Mouse (Mus musculus): ENCODE data around the gene Mamstr. TPM values are rescaled to one million over a fixed set of nuclear protein-coding genes. Genes with fewer than 3 reads are reported as not detected.
A peak's percentile ranks its signal among the peaks of the same experiment; 100 is the strongest.

Gene Mamstr
- polyA plus RNA-seq, 1 experiment from 2014 or later: 3.8 TPM

GRCm38 (mm10) chr7:45666161-45666560 is 26.4 kb downstream of the Mamstr start, which contains the start of gene Fut2:
Fut2 (minus strand) TSS chr7:45666394.
- H3K27me3 ChIP-seq (replicated peaks): no peaks in the 10 kb centered on the region
- no peaks in the 10 kb centered on the region for H3K4me1 ChIP-seq
- 90% methylated on average over 7 of the region's 7 CpGs for WGBS
- no peaks in the 10 kb centered on the region for H3K9me3 ChIP-seq
- no peaks in the 10 kb centered on the region for H3K36me3 ChIP-seq (replicated peaks)
- H3K4me3 ChIP-seq: no peak within 1 kb of the TSS
- no peak for ATAC-seq (replicated peaks)
- no peak within 1 kb of the TSS for H3K4me2 ChIP-seq
- H3K27ac ChIP-seq: no peak within 1 kb of the TSS
- no peak within 1 kb of the TSS for H3K9ac ChIP-seq

GRCm38 (mm10) chr7:45667761-45668160 is 28.0 kb downstream of the Mamstr start:
- H3K4me3 ChIP-seq: no peak overlapping the region
- WGBS: 67% methylated on average over 14 of the region's 14 CpGs
- ATAC-seq (replicated peaks): no peak

GRCm38 (mm10) chr7:45668921-45669320 is 29.1 kb downstream of the Mamstr start:
- Histone ChIP-seq H3K4me3 (no peak overlapping the region), H3K4me2 (no peak overlapping the region), H3K27me3 (replicated peaks) (no peaks in the 10 kb centered on the region), H3K9me3 (no peaks in the 10 kb centered on the region), H3K4me1 (no peaks in the 10 kb centered on the region), H3K27ac (no peak overlapping the region), H3K36me3 (replicated peaks) (no peaks in the 10 kb centered on the region), H3K9ac (no peak overlapping the region)
- 97% methylated on average over 9 of the region's 9 CpGs for WGBS
- no peak for ATAC-seq (replicated peaks)

More at GRCm38 (mm10) chr7:45667761-45668160, 28.0 kb downstream of the Mamstr start:
- Histone ChIP-seq H3K4me1 (no peaks in the 10 kb centered on the region), H3K9ac (no peak overlapping the region), H3K9me3 (no peaks in the 10 kb centered on the region), H3K27ac (no peak overlapping the region), H3K36me3 (replicated peaks) (no peaks in the 10 kb centered on the region), H3K4me2 (no peak overlapping the region), H3K27me3 (replicated peaks) (no peaks in the 10 kb centered on the region)

GRCm38 (mm10) chr7:45677627-45678295 is 38.0 kb downstream of the Mamstr start:
- Histone ChIP-seq H3K27me3 (replicated peaks) (no peaks in the 10 kb centered on the region), H3K9ac (no peak overlapping the region), H3K27ac (no peak overlapping the region), H3K4me1 (peaks cover 3% of the 10 kb centered on the region; the same call in 1 of the 2 replicates), H3K9me3 (no peaks in the 10 kb centered on the region), H3K36me3 (replicated peaks) (no peaks in the 10 kb centered on the region), H3K4me2 (no peak overlapping the region), H3K4me3 (no peak overlapping the region)
- no peak for ATAC-seq (replicated peaks)
- 75% methylated on average over 7 of the region's 7 CpGs for WGBS

GRCm38 (mm10) chr7:45678513-45678912 is 38.7 kb downstream of the Mamstr start:
- Histone ChIP-seq H3K4me3 (no peak overlapping the region), H3K9ac (no peak overlapping the region), H3K9me3 (no peaks in the 10 kb centered on the region), H3K36me3 (replicated peaks) (no peaks in the 10 kb centered on the region), H3K27ac (no peak overlapping the region), H3K4me2 (no peak overlapping the region), H3K4me1 (peaks cover 5% of the 10 kb centered on the region; the same call in 1 of the 2 replicates), H3K27me3 (replicated peaks) (no peaks in the 10 kb centered on the region)
- no peak for ATAC-seq (replicated peaks)
- 93% methylated on average over 14 of the region's 14 CpGs for WGBS

- no peak overlapping the region for H3K4me2 ChIP-seq
- H3K4me1 ChIP-seq: peaks cover 5% of the 10 kb centered on the region; the same call in 1 of the 2 replicates
- H3K9ac ChIP-seq: no peak overlapping the region
- no peaks in the 10 kb centered on the region for H3K27me3 ChIP-seq (replicated peaks)
- 50% methylated on average over 14 of the region's 14 CpGs for WGBS
- H3K4me3 ChIP-seq: no peak overlapping the region
- no peak overlapping the region for H3K27ac ChIP-seq
- H3K9me3 ChIP-seq: no peaks in the 10 kb centered on the region
- no peak for ATAC-seq (replicated peaks)
- H3K36me3 ChIP-seq (replicated peaks): no peaks in the 10 kb centered on the region
Observed at GRCm38 (mm10) chr7:45679966-45680621, 40.3 kb downstream of the Mamstr start.

- H3K36me3 ChIP-seq (replicated peaks): no peaks in the 10 kb centered on the region
- WGBS: 87% methylated on average over 8 of the region's 8 CpGs
- ATAC-seq (replicated peaks): no peak
Observed at GRCm38 (mm10) chr7:45681046-45681736, 41.4 kb downstream of the Mamstr start.

GRCm38 (mm10) chr7:45682144-45683126 is 42.7 kb downstream of the Mamstr start:
- peak overlapping the region; percentile 36 for H3K4me2 ChIP-seq
- peaks cover 5% of the 10 kb centered on the region; the same call in 1 of the 2 replicates for H3K4me1 ChIP-seq
- H3K9me3 ChIP-seq: no peaks in the 10 kb centered on the region
- peak; percentile 79; the same call in 1 of the 2 replicates for ATAC-seq (replicated peaks)
- H3K27ac ChIP-seq: peak overlapping the region; percentile 70; the same call in 1 of the 2 replicates
- no peaks in the 10 kb centered on the region for H3K36me3 ChIP-seq (replicated peaks)
- H3K27me3 ChIP-seq (replicated peaks): no peaks in the 10 kb centered on the region
- no peak overlapping the region for H3K9ac ChIP-seq
- 28% methylated on average over 14 of the region's 14 CpGs for WGBS
- no peak overlapping the region for H3K4me3 ChIP-seq

More at GRCm38 (mm10) chr7:45681046-45681736, 41.4 kb downstream of the Mamstr start:
- Histone ChIP-seq H3K9me3 (no peaks in the 10 kb centered on the region), H3K4me3 (no peak overlapping the region), H3K9ac (no peak overlapping the region), H3K27ac (no peak overlapping the region), H3K4me1 (peaks cover 5% of the 10 kb centered on the region; the same call in 1 of the 2 replicates), H3K27me3 (replicated peaks) (no peaks in the 10 kb centered on the region), H3K4me2 (no peak overlapping the region)

- no peak for ATAC-seq (replicated peaks)
- no peak within 1 kb of the TSS for H3K4me3 ChIP-seq
- WGBS: 78% methylated on average over 7 of the region's 7 CpGs
- H3K4me2 ChIP-seq: peak within 1 kb of the TSS; percentile 36; the same call in 1 of the 2 replicates
- no peak within 1 kb of the TSS for H3K9ac ChIP-seq
- H3K36me3 ChIP-seq (replicated peaks): no peaks in the 10 kb centered on the region
- peak within 1 kb of the TSS; percentile 70; the same call in 1 of the 2 replicates for H3K27ac ChIP-seq
- no peaks in the 10 kb centered on the region for H3K27me3 ChIP-seq (replicated peaks)
- peaks cover 5% of the 10 kb centered on the region; the same call in 1 of the 2 replicates for H3K4me1 ChIP-seq
- H3K9me3 ChIP-seq: no peaks in the 10 kb centered on the region
Observed at GRCm38 (mm10) chr7:45683396-45684050, 43.7 kb downstream of the Mamstr start, which contains the start of gene Ntn5. Ntn5 (plus strand) TSS chr7:45684022.

GRCm38 (mm10) chr7:45685811-45686210 is 46.0 kb downstream of the Mamstr start:
- 59% methylated on average over 10 of the region's 10 CpGs for WGBS
- H3K27ac ChIP-seq: no peak overlapping the region
- ATAC-seq (replicated peaks): no peak

GRCm38 (mm10) chr7:45686841-45687240 is 47.1 kb downstream of the Mamstr start:
- no peaks in the 10 kb centered on the region for H3K27me3 ChIP-seq (replicated peaks)
- no peak for ATAC-seq (replicated peaks)
- WGBS: 77% methylated on average over 3 of the region's 3 CpGs
- H3K4me3 ChIP-seq: no peak overlapping the region
- H3K4me1 ChIP-seq: peaks cover 5% of the 10 kb centered on the region; the same call in 1 of the 2 replicates
- no peak overlapping the region for H3K4me2 ChIP-seq
- H3K9me3 ChIP-seq: no peaks in the 10 kb centered on the region
- no peak overlapping the region for H3K27ac ChIP-seq
- no peaks in the 10 kb centered on the region for H3K36me3 ChIP-seq (replicated peaks)
- H3K9ac ChIP-seq: no peak overlapping the region

More at GRCm38 (mm10) chr7:45685811-45686210, 46.0 kb downstream of the Mamstr start:
- H3K36me3 ChIP-seq (replicated peaks): no peaks in the 10 kb centered on the region
- H3K27me3 ChIP-seq (replicated peaks): no peaks in the 10 kb centered on the region
- H3K4me3 ChIP-seq: no peak overlapping the region
- H3K9ac ChIP-seq: no peak overlapping the region
- no peaks in the 10 kb centered on the region for H3K9me3 ChIP-seq
- H3K4me1 ChIP-seq: peaks cover 5% of the 10 kb centered on the region; the same call in 1 of the 2 replicates
- no peak overlapping the region for H3K4me2 ChIP-seq
